Mouse (Mus musculus) CH12.LX (cell line): ENCODE measurements around the gene Exoc2. TPM values are rescaled to one million over a fixed set of nuclear protein-coding genes. Genes with fewer than 3 reads are reported as not detected.

Experiments
- DNase-seq: peaks from one replicate; pipeline ENCODE4 v3.0.0-alpha.2; 2013; ENCODE audit errors: extremely low read depth
- H3K27ac ChIP-seq: 2 replicates; pipeline ENCODE4 v1.5.1; 2012; ENCODE audit warnings: low read depth, mild to moderate bottlenecking, control low read depth, moderate library complexity; ENCODE audit not compliant: insufficient read depth
- H3K27me3 ChIP-seq: replicated peaks from 2 replicates; pipeline ENCODE3; 2012; ENCODE audit warnings: inconsistent platforms
- H3K36me3 ChIP-seq, 2 experiments: replicated peaks in 1 of 2; 2 replicates each; pipeline versions ENCODE3 to v1.6.1; 2012; ENCODE audit warnings: inconsistent platforms in 1 of 2, low read length in 1 of 2, mild to moderate bottlenecking in 1 of 2, mixed read lengths in 1 of 2, moderate library complexity in 1 of 2; ENCODE audit not compliant: control insufficient read depth in 1 of 2, insufficient read depth in 1 of 2
- H3K4me1 ChIP-seq, 2 experiments: 2 replicates each; pipeline ENCODE4 v1.6.1; 2012; ENCODE audit warnings: inconsistent platforms in 1 of 2, moderate library complexity in 1 of 2; ENCODE audit not compliant: insufficient read depth in 2 of 2, control insufficient read depth in 1 of 2
- H3K4me2 ChIP-seq: 2 replicates; pipeline ENCODE4 v1.6.1; 2012; ENCODE audit warnings: low read depth, mild to moderate bottlenecking, control low read depth; ENCODE audit not compliant: poor library complexity, insufficient read depth, severe bottlenecking
- H3K4me3 ChIP-seq, 3 experiments: fragments of 150-350 bp in 1 of 3; sonication (generic) in 1 of 3; replicated peaks in 1 of 3; 2 replicates each; pipeline versions ENCODE3 to v1.5.1; 2011 to 2012; ENCODE audit warnings: low read depth in 2 of 3, low read length in 2 of 3, mild to moderate bottlenecking in 2 of 3, moderate library complexity in 2 of 3, control low read depth in 1 of 3, improper control_type of control experiment in 1 of 3, inconsistent platforms in 1 of 3, mixed read lengths in 1 of 3; ENCODE audit not compliant: poor library complexity in 1 of 3
- H3K79me2 ChIP-seq: replicated peaks from 2 replicates; pipeline ENCODE4 v1.6.1; 2012; ENCODE audit warnings: mild to moderate bottlenecking, moderate library complexity; ENCODE audit not compliant: control insufficient read depth, poor library complexity, insufficient read depth, severe bottlenecking; ENCODE audit errors: extremely low read depth
- H3K9ac ChIP-seq: 2 replicates; pipeline ENCODE4 v1.6.1; 2012; ENCODE audit warnings: low read depth, mild to moderate bottlenecking, control low read depth, moderate library complexity; ENCODE audit not compliant: insufficient read depth
- H3K9me3 ChIP-seq: replicated peaks from 2 replicates; pipeline ENCODE3; 2012; ENCODE audit warnings: low read length, inconsistent platforms, mixed read lengths
- BHLHE40 ChIP-seq: IDR thresholded peaks from 2 replicates; pipeline ENCODE4 v1.6.1; 2011; ENCODE audit warnings: mild to moderate bottlenecking, low read depth, low read length, improper control_type of control experiment
- CHD1 ChIP-seq: IDR thresholded peaks from 2 replicates; pipeline ENCODE4 v1.6.1; 2012; ENCODE audit warnings: low read depth, low read length, improper control_type of control experiment, inconsistent platforms
- CHD2 ChIP-seq: IDR thresholded peaks from 2 replicates; pipeline ENCODE4 v1.6.1; 2011; ENCODE audit warnings: low read length, improper control_type of control experiment
- CTCF ChIP-seq, 2 experiments: IDR thresholded peaks in 1 of 2; conservative IDR thresholded peaks in 1 of 2; 2 replicates each; pipeline ENCODE4 v1.5.1; 2011 to 2012; ENCODE audit warnings: low read depth in 2 of 2, low read length in 2 of 2, improper control_type of control experiment in 1 of 2, inconsistent platforms in 1 of 2, mild to moderate bottlenecking in 1 of 2, moderate library complexity in 1 of 2
- E2F4 ChIP-seq: IDR thresholded peaks from 2 replicates; pipeline ENCODE4 v1.6.1; 2011; ENCODE audit warnings: low read depth, low read length, improper control_type of control experiment; ENCODE audit not compliant: insufficient replicate concordance
- ELF1 ChIP-seq: IDR thresholded peaks from 2 replicates; pipeline ENCODE4 v1.6.1; 2014; ENCODE audit warnings: low read depth, mild to moderate bottlenecking, inconsistent platforms, low read length, improper control_type of control experiment
- EP300 ChIP-seq: IDR thresholded peaks from 2 replicates; pipeline ENCODE4 v1.6.1; 2011; ENCODE audit warnings: low read length, improper control_type of control experiment
- ETS1 ChIP-seq: conservative IDR thresholded peaks from 2 replicates; pipeline ENCODE4 v1.6.1; 2012; ENCODE audit warnings: low read depth, mild to moderate bottlenecking, inconsistent platforms, low read length, improper control_type of control experiment, moderate library complexity
- GABPA ChIP-seq: IDR thresholded peaks from 2 replicates; pipeline ENCODE4 v1.6.1; 2012; ENCODE audit warnings: low read depth, low read length, improper control_type of control experiment, inconsistent platforms; ENCODE audit not compliant: insufficient replicate concordance
- HCFC1 ChIP-seq: IDR thresholded peaks from 2 replicates; pipeline ENCODE4 v1.6.1; 2012; ENCODE audit warnings: low read depth, mild to moderate bottlenecking, inconsistent platforms, low read length, improper control_type of control experiment
- IRF4 ChIP-seq: IDR thresholded peaks from 2 replicates; pipeline ENCODE4 v1.6.1; 2014; ENCODE audit warnings: low read depth, mild to moderate bottlenecking, inconsistent platforms, low read length, improper control_type of control experiment
- JUN ChIP-seq: IDR thresholded peaks from 2 replicates; pipeline ENCODE4 v1.6.1; 2011; ENCODE audit warnings: low read depth, mild to moderate bottlenecking, low read length, improper control_type of control experiment, moderate library complexity; ENCODE audit not compliant: insufficient read depth
- JUND ChIP-seq: conservative IDR thresholded peaks from 2 replicates; pipeline ENCODE4 v1.6.1; 2011; ENCODE audit warnings: low read depth, low read length, improper control_type of control experiment
- KAT2A ChIP-seq: IDR thresholded peaks from 2 replicates; pipeline ENCODE4 v1.6.1; 2012; ENCODE audit warnings: low read length, improper control_type of control experiment, inconsistent platforms; ENCODE audit not compliant: insufficient replicate concordance
- MAFK ChIP-seq: IDR thresholded peaks from 2 replicates; pipeline ENCODE4 v1.6.1; 2011; ENCODE audit warnings: low read length, improper control_type of control experiment; ENCODE audit not compliant: insufficient replicate concordance
- MAX ChIP-seq: IDR thresholded peaks from 2 replicates; pipeline ENCODE4 v1.6.1; 2011; ENCODE audit warnings: low read length, improper control_type of control experiment
- MAZ ChIP-seq: IDR thresholded peaks from 2 replicates; pipeline ENCODE4 v1.6.1; 2012; ENCODE audit warnings: low read depth, mild to moderate bottlenecking, inconsistent platforms, low read length, improper control_type of control experiment, moderate library complexity
- MEF2A ChIP-seq: IDR thresholded peaks from 2 replicates; pipeline ENCODE4 v1.6.1; 2014; ENCODE audit warnings: low read depth, mild to moderate bottlenecking, inconsistent platforms, low read length, improper control_type of control experiment, borderline replicate concordance
- MXI1 ChIP-seq: IDR thresholded peaks from 2 replicates; pipeline ENCODE4 v1.6.1; 2011; ENCODE audit warnings: mild to moderate bottlenecking, low read depth, low read length, improper control_type of control experiment
- MYC ChIP-seq: IDR thresholded peaks from 2 replicates; pipeline ENCODE4 v1.6.1; 2011; ENCODE audit warnings: low read depth, mild to moderate bottlenecking, improper control_type of control experiment, low read length
- NELFE ChIP-seq: IDR thresholded peaks from 2 replicates; pipeline ENCODE4 v1.6.1; 2011; ENCODE audit warnings: low read depth, low read length, improper control_type of control experiment
- NRF1 ChIP-seq: IDR thresholded peaks from 2 replicates; pipeline ENCODE4 v1.6.1; 2014; ENCODE audit warnings: low read depth, mild to moderate bottlenecking, inconsistent platforms, low read length, improper control_type of control experiment, moderate library complexity
- PAX5 ChIP-seq: IDR thresholded peaks from 2 replicates; pipeline ENCODE4 v1.6.1; 2012; ENCODE audit warnings: low read length, inconsistent platforms, mixed read lengths
- POLR2A ChIP-seq: IDR thresholded peaks from 2 replicates; pipeline ENCODE4 v1.6.1; 2011; ENCODE audit warnings: low read depth, mild to moderate bottlenecking, improper control_type of control experiment, low read length
- POLR2AphosphoS2 ChIP-seq: IDR thresholded peaks from 2 replicates; pipeline ENCODE4 v1.6.1; 2011; ENCODE audit warnings: low read depth, low read length, improper control_type of control experiment
- RAD21 ChIP-seq: IDR thresholded peaks from 2 replicates; pipeline ENCODE4 v1.6.1; 2011; ENCODE audit warnings: low read depth, mild to moderate bottlenecking, low read length, improper control_type of control experiment, moderate library complexity
- RCOR1 ChIP-seq: conservative IDR thresholded peaks from 2 replicates; pipeline ENCODE4 v1.6.1; 2012; ENCODE audit warnings: low read depth, mild to moderate bottlenecking, inconsistent platforms, low read length, improper control_type of control experiment
- SIN3A ChIP-seq: IDR thresholded peaks from 2 replicates; pipeline ENCODE4 v1.6.1; 2012; ENCODE audit warnings: low read length, improper control_type of control experiment, inconsistent platforms
- SMC3 ChIP-seq: IDR thresholded peaks from 2 replicates; pipeline ENCODE4 v1.6.1; 2011; ENCODE audit warnings: low read depth, low read length, improper control_type of control experiment
- TBP ChIP-seq: conservative IDR thresholded peaks from 2 replicates; pipeline ENCODE4 v1.6.1; 2011; ENCODE audit warnings: low read depth, low read length, improper control_type of control experiment
- TCF12 ChIP-seq: IDR thresholded peaks from 2 replicates; pipeline ENCODE4 v1.6.1; 2014; ENCODE audit warnings: low read depth, mild to moderate bottlenecking, inconsistent platforms, low read length, improper control_type of control experiment
- UBTF ChIP-seq: IDR thresholded peaks from 2 replicates; pipeline ENCODE4 v1.6.1; 2012; ENCODE audit warnings: low read depth, mild to moderate bottlenecking, inconsistent platforms, low read length, improper control_type of control experiment, moderate library complexity
- USF1 ChIP-seq: IDR thresholded peaks from 2 replicates; pipeline ENCODE4 v1.6.1; 2014; ENCODE audit warnings: low read depth, mild to moderate bottlenecking, inconsistent platforms, low read length, improper control_type of control experiment
- USF2 ChIP-seq: conservative IDR thresholded peaks from 2 replicates; pipeline ENCODE4 v1.6.1; 2011; ENCODE audit warnings: low read depth, low read length, improper control_type of control experiment
- ZC3H11A ChIP-seq: IDR thresholded peaks from 2 replicates; pipeline ENCODE4 v1.6.1; 2012; ENCODE audit warnings: low read depth, mild to moderate bottlenecking, inconsistent platforms, low read length, improper control_type of control experiment
- ZKSCAN1 ChIP-seq: IDR thresholded peaks from 2 replicates; pipeline ENCODE4 v1.6.1; 2012; ENCODE audit warnings: low read depth, inconsistent platforms, low read length, improper control_type of control experiment, borderline replicate concordance
- ZMIZ1 ChIP-seq: IDR thresholded peaks from 2 replicates; pipeline ENCODE4 v1.6.1; 2012; ENCODE audit warnings: low read depth, mild to moderate bottlenecking, inconsistent platforms, low read length, improper control_type of control experiment
- ZNF384 ChIP-seq: IDR thresholded peaks from 2 replicates; pipeline ENCODE4 v1.6.1; 2012; ENCODE audit warnings: low read depth, low read length, improper control_type of control experiment, inconsistent platforms
- dilution Hi-C: fragments of 300-500 bp; cut with MboI; formaldehyde crosslinking; loops from 2 replicates; pipeline ENCODE4 v1.14.3; 2020; ENCODE audit warnings: low sequenced_read_pairs; ENCODE audit not compliant: extremely low pct_unique_long_range_greater_than_20kb, extremely low pct_ligation_motif_present
- in situ Hi-C: fragments of 300-500 bp; cut with MboI; formaldehyde crosslinking; loops from 3 replicates; pipeline ENCODE4 v1.14.3; 2019; ENCODE audit warnings: low sequenced_read_pairs, low pct_ligation_motif_present, low pct_unique_long_range_greater_than_20kb, mixed read lengths
- polyA plus RNA-seq: library from polyadenylated mRNA; unstranded; fragments of >175 nt; gene quantifications from 2 replicates; pipeline ENCODE4 v1.2.1, GENCODE M21; 2012; ENCODE audit warnings: low read depth; ENCODE audit not compliant: insufficient read length
- total RNA-seq, 2 experiments: library from RNA; depleted of rRNA; stranded (reverse); fragments of 300-350 nt in 1 of 2; fragments of >200 nt in 1 of 2; gene quantifications; 2 replicates each; pipeline ENCODE4 v1.2.3; 2012 to 2014

Gene Exoc2
- total RNA-seq (2012; rRNA removed), result 26.5 and 29.7 TPM in 2 replicates
- total RNA-seq (2014; rRNA removed), result 33.0 and 36.0 TPM in 2 replicates
- 18.6 and 21.1 TPM in 2 replicates for polyA plus RNA-seq

GRCm38 (mm10) chr13:30973501-30974246, at the start of gene Exoc2, which contains the start of gene Gm5447:
Gene Exoc2 (minus strand): TSS chr13:30974093.
Gene Gm5447 (plus strand): TSS chr13:30974204.
- H3K4me3 ChIP-seq, result peak within 1 kb of the TSS; percentile 83 to 86 (median 85)
- no peaks in the 10 kb centered on the region for H3K9me3 ChIP-seq
- H3K27me3 ChIP-seq, result no peaks in the 10 kb centered on the region
- peaks cover 0 to 5% of the 10 kb centered on the region in 2 experiments for H3K36me3 ChIP-seq
- peak within 1 kb of the TSS; percentile 75 for H3K9ac ChIP-seq
- H3K79me2 ChIP-seq, result peaks cover 25% of the 10 kb centered on the region
- peaks cover 13 to 53% of the 10 kb centered on the region in 2 experiments for H3K4me1 ChIP-seq
- in situ Hi-C loops (no loop called here), dilution Hi-C loops (no loop called here)
- no peak; the same call in 1 of the 2 replicates for TF ChIP-seq ZKSCAN1
- no peak for TF ChIP-seq CTCF (conservative IDR thresholded peaks at IDR 0.05 in 1 of 2, IDR thresholded peaks at IDR 0.05 in 1 of 2; ENCODE audit: low read depth in 2 of 2, low read length in 2 of 2)
- no peak for TF ChIP-seq USF1
- 0 out of 2 replicates have a peak, but pooled peaks have one; percentile 35 for TF ChIP-seq CHD1
- no peak for TF ChIP-seq USF2
- peak; percentile 23 for TF ChIP-seq SMC3
- TF ChIP-seq POLR2A, result peak; percentile 61; the same call in 1 of the 2 replicates
- no peak for TF ChIP-seq RAD21
- no peak for TF ChIP-seq BHLHE40
- no peak for TF ChIP-seq TBP
- no peak; the same call in 1 of the 2 replicates for TF ChIP-seq RCOR1
- TF ChIP-seq HCFC1, result peak; percentile 93
- peak; percentile 70 for TF ChIP-seq IRF4
- TF ChIP-seq ZMIZ1, result peak; percentile 74
- peak; percentile 20; the same call in 1 of the 2 replicates for TF ChIP-seq CHD2
- TF ChIP-seq GABPA, result peak; percentile 42; the same call in 1 of the 2 replicates
- peak; percentile 22; the same call in 1 of the 2 replicates for TF ChIP-seq ETS1
- TF ChIP-seq NRF1, result peak; percentile 49
- peak; percentile 52; the same call in 1 of the 2 replicates for TF ChIP-seq MAZ
- no peak; the same call in 1 of the 2 replicates for TF ChIP-seq POLR2AphosphoS2
- no peak for TF ChIP-seq UBTF
- TF ChIP-seq TCF12, result peak; percentile 87
- TF ChIP-seq MEF2A, result peak; percentile 66; the same call in 1 of the 2 replicates
- TF ChIP-seq PAX5, result no peak
- peak; percentile 99 for TF ChIP-seq ELF1
- TF ChIP-seq JUN, result no peak
- TF ChIP-seq NELFE, result peak; percentile 56; the same call in 1 of the 2 replicates
- peak; percentile 99 for TF ChIP-seq SIN3A
- TF ChIP-seq MAFK, result no peak
- peak; percentile 79; the same call in 1 of the 2 replicates for TF ChIP-seq KAT2A
- no peak for TF ChIP-seq E2F4
- TF ChIP-seq EP300, result no peak
- peak; percentile 53; the same call in 1 of the 2 replicates for TF ChIP-seq MAX
- no peak for TF ChIP-seq ZNF384
- no peak for TF ChIP-seq ZC3H11A
- TF ChIP-seq MXI1, result peak; percentile 95
- no peak for TF ChIP-seq MYC
- TF ChIP-seq JUND, result no peak
- peak within 1 kb of the TSS; percentile 67 for H3K4me2 ChIP-seq
- H3K27ac ChIP-seq, result peak within 1 kb of the TSS; percentile 67
- peak; percentile 70 for DNase-seq
